Mouse (Mus musculus): Measurements from ENCODE around the gene Gca.

DNA sequence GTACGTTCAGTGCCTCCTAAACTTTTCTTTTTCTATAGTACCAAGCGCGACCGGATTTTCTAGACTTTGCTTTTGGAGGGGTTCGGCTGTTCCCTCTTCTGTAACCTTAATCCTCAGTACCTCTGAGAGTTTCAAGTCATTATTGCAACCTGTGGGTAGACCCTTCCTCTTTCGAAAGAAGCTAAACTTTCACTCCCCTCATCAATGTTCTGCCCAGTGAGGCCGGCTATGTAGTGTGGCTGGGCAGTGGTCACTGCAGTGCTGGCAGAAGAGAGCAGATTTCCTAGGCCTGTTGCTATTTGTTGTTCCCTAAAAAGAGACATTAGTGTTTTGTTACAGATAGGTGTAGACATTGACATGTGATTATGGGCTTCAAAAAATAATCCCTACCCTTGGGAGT lies 754 bp downstream of the Gca start:
- TF ChIP-seq CTCF (IDR thresholded peaks at IDR 0.05; ENCODE audit: low read depth) (no peak), EP300 (IDR thresholded peaks at IDR 0.05; ENCODE audit: low read depth) (no peak)
